Mouse (Mus musculus): ENCODE measurements around the gene Neurod2. TPM values are rescaled to one million over a fixed set of nuclear protein-coding genes. Genes with fewer than 3 reads are reported as not detected.

The Neurod2 gene
- polyA plus RNA-seq, 1 experiment = not detected

- no peak overlapping the region for H3K4me3 ChIP-seq (ENCODE audit: control insufficient read depth, low read depth, low read length)
- peaks cover 24% of the 10 kb centered on the region for H3K4me1 ChIP-seq (ENCODE audit: control insufficient read depth, insufficient read depth, low read length)
- H3K36me3 ChIP-seq (ENCODE audit: control insufficient read depth, insufficient read depth, low read length) = no peaks in the 10 kb centered on the region
- H3K27me3 ChIP-seq (ENCODE audit: control insufficient read depth, insufficient read depth, low read length) = no peaks in the 10 kb centered on the region
- no peak; the same call in 1 of the 2 replicates for TF ChIP-seq CTCF (IDR thresholded peaks at IDR 0.05; ENCODE audit: control insufficient read depth, insufficient read depth, insufficient replicate concordance, low read depth, low read length)
- no peak for TF ChIP-seq POLR2A (IDR thresholded peaks at IDR 0.05; ENCODE audit: control insufficient read depth, low read depth, low read length)
- H3K27ac ChIP-seq (ENCODE audit: control insufficient read depth, insufficient read depth, low read depth, low read length) = no peak overlapping the region
Measured at GRCm38 (mm10) chr11:98336245-98337107, 7.0 kb upstream of the Neurod2 start.

DNA sequence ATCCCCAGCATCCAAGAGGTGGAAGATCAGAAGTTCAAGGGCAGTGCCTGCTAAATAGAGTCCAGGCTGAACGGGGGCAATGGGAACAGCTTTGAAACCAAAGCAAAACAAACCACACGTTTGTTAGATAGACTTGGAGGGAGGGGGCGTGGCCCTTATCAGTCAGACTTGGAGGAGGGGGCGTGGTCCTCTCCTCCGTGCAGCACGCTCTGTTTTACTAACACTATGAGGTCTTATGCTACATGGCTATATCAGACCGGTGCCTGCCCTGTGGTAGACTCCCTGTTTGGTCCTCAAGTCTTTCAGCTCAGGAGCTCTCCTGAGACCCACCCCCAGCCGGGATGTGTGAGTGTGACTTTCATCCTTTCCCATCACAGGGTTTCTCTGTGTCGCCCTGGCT, 5.8 kb upstream of the Neurod2 start:
- Histone ChIP-seq H3K4me1 (ENCODE audit: control insufficient read depth, insufficient read depth, low read length) (peaks cover 24% of the 10 kb centered on the region), H3K4me3 (ENCODE audit: control insufficient read depth, low read depth, low read length) (no peak overlapping the region), H3K27me3 (ENCODE audit: control insufficient read depth, insufficient read depth, low read length) (no peaks in the 10 kb centered on the region), H3K36me3 (ENCODE audit: control insufficient read depth, insufficient read depth, low read length) (no peaks in the 10 kb centered on the region), H3K27ac (ENCODE audit: control insufficient read depth, insufficient read depth, low read depth, low read length) (no peak overlapping the region)
- no peak for TF ChIP-seq POLR2A (IDR thresholded peaks at IDR 0.05; ENCODE audit: control insufficient read depth, low read depth, low read length)
- TF ChIP-seq CTCF (IDR thresholded peaks at IDR 0.05; ENCODE audit: control insufficient read depth, insufficient read depth, insufficient replicate concordance, low read depth, low read length) = no peak

GRCm38 (mm10) chr11:98333981-98334741, 4.7 kb upstream of the Neurod2 start:
- peak overlapping the region; percentile 30 for H3K4me3 ChIP-seq (ENCODE audit: control insufficient read depth, low read depth, low read length)
- no peaks in the 10 kb centered on the region for H3K27me3 ChIP-seq (ENCODE audit: control insufficient read depth, insufficient read depth, low read length)
- no peak overlapping the region for H3K27ac ChIP-seq (ENCODE audit: control insufficient read depth, insufficient read depth, low read depth, low read length)

GRCm38 (mm10) chr11:98333263-98333696, 3.8 kb upstream of the Neurod2 start:
- H3K36me3 ChIP-seq (ENCODE audit: control insufficient read depth, insufficient read depth, low read length) = no peaks in the 10 kb centered on the region
- TF ChIP-seq CTCF (IDR thresholded peaks at IDR 0.05; ENCODE audit: control insufficient read depth, insufficient read depth, insufficient replicate concordance, low read depth, low read length) (no peak), POLR2A (IDR thresholded peaks at IDR 0.05; ENCODE audit: control insufficient read depth, low read depth, low read length) (no peak)
- H3K4me3 ChIP-seq (ENCODE audit: control insufficient read depth, low read depth, low read length) = no peak overlapping the region
- peaks cover 3% of the 10 kb centered on the region; the same call in 1 of the 2 replicates for H3K27me3 ChIP-seq (ENCODE audit: control insufficient read depth, insufficient read depth, low read length)
- H3K27ac ChIP-seq (ENCODE audit: control insufficient read depth, insufficient read depth, low read depth, low read length) = no peak overlapping the region
- peaks cover 19% of the 10 kb centered on the region for H3K4me1 ChIP-seq (ENCODE audit: control insufficient read depth, insufficient read depth, low read length)

More at GRCm38 (mm10) chr11:98333981-98334741, 4.7 kb upstream of the Neurod2 start:
- no peak for TF ChIP-seq CTCF (IDR thresholded peaks at IDR 0.05; ENCODE audit: control insufficient read depth, insufficient read depth, insufficient replicate concordance, low read depth, low read length)
- no peak for TF ChIP-seq POLR2A (IDR thresholded peaks at IDR 0.05; ENCODE audit: control insufficient read depth, low read depth, low read length)
- Histone ChIP-seq H3K36me3 (ENCODE audit: control insufficient read depth, insufficient read depth, low read length) (no peaks in the 10 kb centered on the region), H3K4me1 (ENCODE audit: control insufficient read depth, insufficient read depth, low read length) (peaks cover 21% of the 10 kb centered on the region)

GRCm38 (mm10) chr11:98332841-98333240, 3.4 kb upstream of the Neurod2 start:
- Histone ChIP-seq H3K4me1 (ENCODE audit: control insufficient read depth, insufficient read depth, low read length) (peaks cover 18% of the 10 kb centered on the region), H3K27ac (ENCODE audit: control insufficient read depth, insufficient read depth, low read depth, low read length) (no peak overlapping the region), H3K36me3 (ENCODE audit: control insufficient read depth, insufficient read depth, low read length) (no peaks in the 10 kb centered on the region), H3K4me3 (ENCODE audit: control insufficient read depth, low read depth, low read length) (no peak overlapping the region), H3K27me3 (ENCODE audit: control insufficient read depth, insufficient read depth, low read length) (peaks cover 3% of the 10 kb centered on the region; the same call in 1 of the 2 replicates)
- TF ChIP-seq CTCF (IDR thresholded peaks at IDR 0.05; ENCODE audit: control insufficient read depth, insufficient read depth, insufficient replicate concordance, low read depth, low read length) = no peak
- no peak for TF ChIP-seq POLR2A (IDR thresholded peaks at IDR 0.05; ENCODE audit: control insufficient read depth, low read depth, low read length)

- H3K4me3 ChIP-seq (ENCODE audit: control insufficient read depth, low read depth, low read length) = no peak overlapping the region
Measured at GRCm38 (mm10) chr11:98332186-98332585, 2.7 kb upstream of the Neurod2 start.

GRCm38 (mm10) chr11:98331401-98331800, 2.0 kb upstream of the Neurod2 start:
- no peak for TF ChIP-seq CTCF (IDR thresholded peaks at IDR 0.05; ENCODE audit: control insufficient read depth, insufficient read depth, insufficient replicate concordance, low read depth, low read length)
- TF ChIP-seq POLR2A (IDR thresholded peaks at IDR 0.05; ENCODE audit: control insufficient read depth, low read depth, low read length) = no peak
- H3K27me3 ChIP-seq (ENCODE audit: control insufficient read depth, insufficient read depth, low read length) = peaks cover 3% of the 10 kb centered on the region; the same call in 1 of the 2 replicates
- no peak overlapping the region for H3K27ac ChIP-seq (ENCODE audit: control insufficient read depth, insufficient read depth, low read depth, low read length)
- H3K4me3 ChIP-seq (ENCODE audit: control insufficient read depth, low read depth, low read length) = no peak overlapping the region
- no peaks in the 10 kb centered on the region for H3K36me3 ChIP-seq (ENCODE audit: control insufficient read depth, insufficient read depth, low read length)
- peaks cover 22% of the 10 kb centered on the region for H3K4me1 ChIP-seq (ENCODE audit: control insufficient read depth, insufficient read depth, low read length)

More at GRCm38 (mm10) chr11:98332186-98332585, 2.7 kb upstream of the Neurod2 start:
- no peaks in the 10 kb centered on the region for H3K36me3 ChIP-seq (ENCODE audit: control insufficient read depth, insufficient read depth, low read length)
- H3K27ac ChIP-seq (ENCODE audit: control insufficient read depth, insufficient read depth, low read depth, low read length) = no peak overlapping the region
- H3K4me1 ChIP-seq (ENCODE audit: control insufficient read depth, insufficient read depth, low read length) = peaks cover 21% of the 10 kb centered on the region
- TF ChIP-seq CTCF (IDR thresholded peaks at IDR 0.05; ENCODE audit: control insufficient read depth, insufficient read depth, insufficient replicate concordance, low read depth, low read length) (no peak), POLR2A (IDR thresholded peaks at IDR 0.05; ENCODE audit: control insufficient read depth, low read depth, low read length) (no peak)
- peaks cover 3% of the 10 kb centered on the region; the same call in 1 of the 2 replicates for H3K27me3 ChIP-seq (ENCODE audit: control insufficient read depth, insufficient read depth, low read length)
